Mouse (Mus musculus) layer of hippocampus, postnatal 25 days (tissue): ENCODE measurements around the gene Foxp2. TPM values are rescaled to one million over a fixed set of nuclear protein-coding genes. Genes with fewer than 3 reads are reported as not detected.

Source experiments
- DNase-seq, 2 experiments: peaks; one replicate each; pipeline ENCODE4 v3.0.0; 2022; ENCODE audit warnings: mixed read lengths in 2 of 2, low spot score in 1 of 2; ENCODE audit errors: extremely low spot score in 1 of 2
- microRNA-seq, 2 experiments: library from miRNA; unstranded; fragments of <30 nt; microRNA quantifications; one replicate each; pipeline ENCODE4 v1.2.0; 2021
- total RNA-seq, 2 experiments: library from RNA; stranded (reverse); gene quantifications; 2 replicates each; pipeline ENCODE4 v1.2.3; 2021

Gene Foxp2
- total RNA-seq, 2 experiments from 2014 or later, result 1.3 to 2.0 TPM

DNA sequence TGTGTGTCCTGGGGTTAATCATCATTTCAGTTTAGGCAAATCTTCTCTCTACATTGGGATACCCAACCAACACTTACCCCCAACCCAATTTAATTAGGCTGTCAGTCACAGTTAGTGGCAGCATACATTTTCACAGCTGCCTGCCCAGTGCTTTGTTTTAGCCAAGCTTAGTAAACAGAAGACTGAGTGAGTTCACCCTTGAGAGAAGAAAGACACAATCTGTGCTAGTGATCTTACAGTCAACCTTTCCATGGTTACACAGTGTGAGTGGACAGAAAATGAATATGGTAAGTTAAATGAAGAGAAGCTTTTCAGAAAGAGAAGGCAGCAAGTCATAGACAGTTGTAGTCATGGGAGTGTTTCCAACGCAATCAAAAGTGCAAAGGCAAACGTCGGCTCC, 446.6 kb downstream of the Foxp2 start:
- DNase-seq, result no peak

DNA sequence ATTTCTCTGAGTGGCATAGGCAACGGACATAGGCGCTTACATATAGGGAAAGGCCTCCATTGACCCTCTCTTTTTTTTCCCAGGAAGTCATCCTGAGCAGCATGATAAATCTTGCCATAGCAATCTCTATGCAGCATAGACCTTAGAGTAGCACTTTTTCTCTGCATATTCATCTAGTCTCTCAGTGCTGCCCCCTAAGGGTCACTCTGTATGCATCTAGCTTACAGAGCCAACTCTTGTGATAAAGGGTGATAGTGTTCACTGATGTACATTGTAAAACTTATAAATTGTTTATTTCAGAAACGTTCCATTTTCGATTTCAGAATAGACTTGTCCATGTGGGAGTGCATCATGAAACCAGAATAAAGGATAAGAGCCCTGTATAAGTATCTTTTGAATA, 454.7 kb downstream of the Foxp2 start:
- DNase-seq, result no peak

DNA sequence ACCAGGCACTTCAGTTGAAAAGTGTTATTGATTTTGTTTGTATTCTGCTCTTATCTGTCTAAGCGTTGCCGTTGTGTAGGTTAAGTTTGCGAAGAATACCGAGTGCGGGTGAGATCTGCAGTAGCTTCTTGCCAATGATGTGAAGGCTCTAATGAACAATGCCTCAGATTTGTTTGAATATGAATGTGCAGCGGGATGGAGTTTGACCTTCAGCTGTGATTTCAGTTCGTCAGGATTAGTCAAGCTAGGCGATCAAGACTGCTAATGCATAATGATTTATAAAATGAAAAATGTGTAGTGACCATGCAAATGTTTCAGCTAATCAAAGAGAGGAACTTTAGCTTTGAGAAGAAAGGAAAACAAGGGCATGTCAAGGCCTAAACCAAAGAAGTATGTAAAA, 469.1 kb downstream of the Foxp2 start:
- no peak for DNase-seq

DNA sequence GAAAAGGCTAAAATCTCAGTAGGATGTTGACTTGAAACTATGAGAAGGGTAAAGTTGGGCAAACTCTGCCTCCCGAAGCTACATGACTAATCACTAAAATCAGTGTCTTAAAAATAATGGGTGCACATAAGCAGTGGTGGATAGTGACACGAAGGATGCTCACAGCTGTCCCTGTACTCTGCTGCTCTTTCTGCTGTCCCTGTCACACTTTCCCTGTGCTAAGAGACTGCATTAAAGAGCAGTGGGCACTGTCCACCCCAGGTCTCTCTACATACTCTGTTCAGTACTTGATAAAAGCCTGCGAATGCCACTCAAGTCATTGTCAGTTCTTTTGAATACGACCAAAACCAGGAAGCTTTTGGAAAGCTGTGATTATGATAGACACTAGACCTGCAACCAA, 469.7 kb downstream of the Foxp2 start:
- no peak for DNase-seq

DNA sequence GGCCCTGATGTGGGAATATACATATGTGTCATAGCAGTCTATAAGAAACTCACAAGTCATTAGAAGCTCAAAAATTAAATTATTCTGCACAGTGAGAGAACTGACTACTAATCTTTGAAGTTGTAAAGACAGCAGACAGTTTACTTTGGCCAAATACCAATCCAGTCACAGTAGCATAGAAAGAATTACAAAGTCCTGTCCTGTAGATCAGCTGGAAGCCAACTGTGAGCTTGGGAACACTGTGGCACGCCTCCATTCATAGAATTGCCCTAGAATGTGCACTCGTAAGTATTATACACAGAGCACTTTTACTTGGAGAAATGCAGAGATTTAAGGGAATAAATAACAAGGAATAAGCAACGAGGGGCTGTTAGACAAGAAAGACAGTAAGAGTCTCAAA, 472.5 kb downstream of the Foxp2 start:
- no peak for DNase-seq

DNA sequence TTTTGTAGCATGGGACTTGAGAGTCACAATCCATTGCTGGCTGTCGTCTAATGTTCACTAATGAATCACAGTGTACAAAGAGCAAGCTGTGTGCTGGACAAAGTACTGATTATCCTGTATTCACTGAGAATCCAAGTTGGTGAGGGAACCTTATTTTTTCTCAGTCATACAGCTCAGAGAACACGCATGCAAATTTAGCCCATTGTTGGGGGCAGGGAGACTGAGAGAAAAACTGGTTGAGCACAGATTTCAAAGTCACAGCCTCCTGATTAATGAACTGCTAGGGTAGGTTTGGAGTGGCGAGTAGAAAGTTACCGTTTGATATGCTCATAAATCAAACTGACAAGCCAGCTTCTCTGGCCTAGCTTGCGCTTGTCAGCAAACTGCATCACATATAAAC, 477.1 kb downstream of the Foxp2 start:
- no peak for DNase-seq

DNA sequence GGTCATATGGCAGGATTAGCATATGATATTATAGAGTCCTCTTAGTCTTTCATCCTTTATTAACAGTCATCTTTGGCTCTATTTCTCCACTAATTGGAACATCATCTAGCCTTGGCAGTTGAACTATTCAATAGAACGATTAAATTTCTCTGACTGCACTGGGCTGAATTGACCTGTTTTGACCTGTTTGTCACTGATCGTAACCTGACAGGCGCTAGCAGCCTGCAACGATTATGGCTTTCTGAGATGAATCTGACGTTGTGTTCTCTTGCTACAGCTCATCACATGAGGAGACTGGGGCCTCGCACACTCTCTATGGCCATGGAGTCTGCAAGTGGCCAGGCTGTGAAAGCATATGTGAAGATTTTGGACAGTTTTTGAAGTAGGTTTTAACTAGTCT, 495.3 kb downstream of the Foxp2 start:
- no peak for DNase-seq

DNA sequence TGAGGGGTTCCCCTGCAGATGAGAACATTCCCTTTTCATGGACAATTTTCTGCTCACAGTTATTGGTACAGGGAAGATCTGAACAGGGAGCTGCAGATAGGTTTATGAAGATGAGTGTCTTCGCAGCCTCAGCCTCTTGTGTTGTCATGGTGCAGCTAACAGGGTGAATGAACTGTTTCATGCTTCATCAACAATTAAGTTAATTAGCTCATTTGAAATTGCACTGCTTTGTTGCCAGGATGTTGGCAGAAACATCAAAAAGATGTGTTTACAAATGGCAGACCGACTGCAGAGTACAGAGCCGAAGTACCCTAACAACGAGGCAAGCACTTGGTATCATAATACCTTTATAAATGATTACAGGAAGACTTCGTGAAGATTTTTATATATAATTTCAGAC, 496.3 kb downstream of the Foxp2 start:
- no peak for DNase-seq

DNA sequence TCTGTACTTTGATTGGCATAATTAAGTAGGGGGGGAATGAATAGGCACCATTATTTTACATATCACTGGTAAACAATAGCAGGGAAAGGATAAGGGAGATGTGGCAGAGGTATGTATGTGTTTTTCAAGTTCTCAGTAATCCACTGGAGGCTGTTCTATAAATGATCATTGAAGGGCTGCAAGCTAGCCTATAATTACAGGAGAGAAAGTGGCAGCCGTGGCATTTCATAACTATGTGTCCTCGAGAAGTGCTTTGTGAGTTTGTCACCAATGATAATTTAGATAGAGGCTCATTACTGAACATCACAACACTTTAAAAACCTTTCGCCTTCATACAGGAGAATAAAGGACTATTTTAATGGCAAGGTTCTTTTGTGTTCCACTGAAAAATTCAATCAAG, 500.0 kb downstream of the Foxp2 start:
- DNase-seq, result no peak

DNA sequence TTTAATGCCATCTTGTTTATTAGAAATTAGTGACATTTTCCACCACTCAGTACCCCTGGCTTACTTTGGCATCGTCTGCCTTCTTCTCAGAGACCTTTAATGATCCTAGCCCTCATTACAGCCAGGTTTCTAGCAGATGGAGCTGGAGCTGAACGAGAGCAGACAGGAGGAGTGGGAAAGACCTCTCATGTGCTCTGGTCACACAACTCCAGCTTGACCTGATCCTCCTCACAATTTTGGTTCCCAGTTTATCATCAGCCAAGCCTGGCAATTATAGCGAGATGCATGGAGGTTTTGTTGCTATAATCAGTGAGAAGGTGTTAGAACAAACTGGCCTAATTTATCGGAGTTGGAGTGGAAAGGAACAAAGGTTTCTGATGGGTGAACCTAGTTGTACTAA, 500.9 kb downstream of the Foxp2 start:
- DNase-seq, result no peak

DNA sequence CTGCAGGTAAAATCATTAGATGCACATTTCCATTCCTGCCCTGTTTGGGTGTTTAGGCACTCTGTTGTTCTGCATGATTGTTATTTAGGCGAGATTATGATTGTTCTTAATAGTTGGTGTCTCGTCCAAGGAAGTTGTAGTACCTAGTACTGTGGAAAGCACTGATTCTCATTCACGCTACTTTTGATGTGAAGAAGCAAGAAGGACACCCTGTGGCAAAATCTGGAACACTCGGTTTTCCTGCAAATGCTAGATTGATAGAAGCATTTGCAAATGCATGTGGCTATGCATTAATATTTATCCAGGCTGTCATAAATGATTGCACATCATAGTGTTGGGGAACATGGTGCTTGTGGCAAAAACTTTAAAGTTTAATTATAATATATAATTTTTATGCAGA, 514.0 kb downstream of the Foxp2 start:
- DNase-seq, result no peak

DNA sequence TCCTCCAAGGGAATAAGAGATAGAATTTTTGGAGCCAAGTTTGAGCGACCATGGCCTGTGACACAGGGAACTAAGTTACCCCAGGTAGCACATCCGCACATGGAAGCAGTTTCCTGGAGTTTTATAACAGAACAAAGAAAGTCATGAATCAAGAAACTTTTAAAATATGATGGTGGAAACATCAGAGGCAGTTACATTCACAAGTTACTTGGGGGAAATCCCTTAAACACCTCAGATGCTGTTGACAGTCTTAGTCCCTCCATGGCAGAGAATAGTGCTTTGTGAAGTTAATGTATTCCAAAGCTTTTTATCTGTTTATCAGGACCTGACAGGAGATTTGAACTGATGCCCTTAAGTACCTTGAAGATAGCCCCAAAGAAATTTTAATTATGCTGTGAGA, 558.6 kb downstream of the Foxp2 start:
- DNase-seq, result no peak

DNA sequence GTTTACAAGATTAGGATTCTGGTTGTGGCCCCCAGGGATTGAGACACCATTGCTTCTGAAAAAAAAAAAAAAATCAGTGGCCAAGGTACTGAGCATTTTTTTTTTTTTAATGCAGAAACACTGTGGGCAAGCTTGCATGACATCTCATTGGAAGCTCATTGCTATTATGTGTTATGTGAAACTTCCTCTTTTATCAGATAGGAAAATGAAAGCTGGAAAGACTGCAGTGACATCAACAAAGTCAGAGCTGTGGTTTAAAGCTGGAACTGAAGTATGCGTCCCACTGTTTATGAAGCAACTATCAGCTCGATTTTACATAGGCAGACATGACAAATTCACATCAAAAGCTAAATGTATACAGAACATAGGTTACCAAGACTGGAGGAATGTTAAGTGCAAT, 562.2 kb downstream of the Foxp2 start:
- no peak for DNase-seq

DNA sequence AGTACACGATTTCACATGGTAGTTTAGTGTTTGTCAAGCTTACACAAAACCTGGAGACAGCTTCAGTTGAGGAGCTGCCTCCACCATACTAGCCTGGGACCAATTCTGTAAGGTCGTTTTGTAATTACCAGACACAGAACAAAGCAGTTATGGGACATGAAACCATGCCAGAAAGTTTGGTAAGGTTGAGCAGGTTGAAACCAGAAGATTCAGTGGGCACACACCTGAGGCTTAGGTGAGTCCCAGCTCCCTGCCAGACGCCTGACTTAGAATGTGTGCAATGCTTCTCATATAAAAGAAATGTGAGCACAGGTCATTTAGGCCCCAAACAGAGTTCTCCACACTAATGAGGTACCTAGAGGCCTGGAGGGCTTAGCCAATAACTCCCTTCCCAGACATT, 564.3 kb downstream of the Foxp2 start:
- DNase-seq, result no peak

DNA sequence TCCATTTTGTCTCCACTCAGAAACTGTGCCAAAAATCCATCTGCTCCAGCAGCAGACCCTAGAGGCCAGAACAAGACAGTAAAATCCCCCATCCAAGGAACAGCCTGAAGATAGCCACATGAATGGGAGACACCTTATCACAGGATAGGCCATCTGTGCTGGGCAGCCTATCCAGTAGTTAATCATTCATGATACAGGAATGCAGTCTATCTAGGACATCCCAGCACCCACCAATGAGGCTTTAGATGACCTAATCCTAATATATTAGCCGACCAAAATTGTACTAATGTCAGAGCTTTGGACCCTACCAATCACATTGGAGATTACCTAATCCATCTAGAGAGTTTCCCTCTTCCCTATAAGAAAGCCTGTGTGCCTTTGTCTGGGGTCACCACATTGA, 565.5 kb downstream of the Foxp2 start:
- DNase-seq, result no peak

DNA sequence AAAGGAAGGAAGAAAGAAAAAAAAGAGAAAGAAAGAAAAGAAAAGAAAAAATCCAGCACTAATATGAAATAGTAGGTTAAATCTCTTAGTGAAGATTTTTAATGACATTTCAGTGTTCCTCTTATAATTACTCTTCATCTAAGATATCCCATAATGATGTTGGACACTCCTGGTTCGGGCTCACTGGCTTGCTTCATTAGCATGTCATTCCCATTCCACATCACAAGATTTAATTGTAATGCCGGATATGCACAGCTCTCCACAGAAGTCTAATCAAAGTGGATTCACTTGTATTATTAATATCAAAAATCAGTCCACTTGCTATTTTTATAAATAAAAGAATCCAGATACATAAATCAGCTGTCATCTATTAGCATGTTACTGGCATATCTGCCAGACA, 585.8 kb downstream of the Foxp2 start:
- DNase-seq, result no peak

Small RNA genes within 50 kb of the gene (microRNA-seq; reads per million reads assigned to microRNA genes)
- gene Gm25470, result 0 reads per million in 2 experiments

Other genes starting within 250 kb of the Foxp2 start
- gene Ppp1r3a, start 146.1 kb upstream of the Foxp2 start, total RNA-seq, result not detected